Mouse (Mus musculus): ENCODE measurements around the gene Elmo1. TPM values are rescaled to one million over a fixed set of nuclear protein-coding genes. Genes with fewer than 3 reads are reported as not detected.

Elmo1 gene
- polyA plus RNA-seq, 1 experiment = not detected

DNA sequence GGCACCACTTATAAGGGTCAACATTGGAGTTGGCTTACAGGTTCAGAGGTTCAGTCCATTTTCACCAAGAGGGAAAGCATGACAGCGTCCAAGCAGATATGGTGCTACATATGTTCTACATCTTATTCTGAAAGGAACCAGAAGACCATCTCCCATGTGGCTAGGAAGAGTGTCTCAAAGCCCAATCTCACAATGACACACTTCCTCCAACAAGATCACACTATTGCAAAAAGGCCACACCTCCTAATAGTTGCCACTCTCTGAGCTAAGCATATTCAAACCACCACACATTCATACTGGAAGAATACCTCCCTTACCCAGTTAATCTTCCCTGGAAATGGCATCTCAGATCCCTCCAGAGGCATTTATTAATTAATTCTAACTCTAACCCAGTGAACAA is 66.7 kb downstream of the Elmo1 start:
- no peak for TF ChIP-seq GATA1 (IDR thresholded peaks at IDR 0.05; ENCODE audit: low read length)

DNA sequence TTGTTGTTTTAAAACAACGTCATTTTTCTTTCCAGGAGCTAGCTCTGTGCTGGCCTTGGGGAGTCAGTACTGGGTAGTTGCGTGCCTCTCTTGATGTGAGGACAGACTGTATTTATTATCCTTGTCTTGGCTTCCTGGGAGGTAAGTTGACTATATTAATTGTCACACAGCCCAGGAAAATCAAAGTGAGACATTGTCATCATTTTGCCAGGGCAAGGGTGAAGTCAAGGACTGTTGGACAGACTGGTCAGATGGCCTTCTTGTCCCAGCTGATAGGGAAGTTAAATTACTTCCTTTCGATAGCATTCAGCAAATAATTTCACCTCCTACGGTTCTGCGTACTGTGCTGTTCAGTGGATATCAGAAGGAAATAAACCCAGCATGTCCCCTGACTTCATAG is 67.1 kb downstream of the Elmo1 start:
- TF ChIP-seq GATA1 (IDR thresholded peaks at IDR 0.05; ENCODE audit: low read length) = no peak

DNA sequence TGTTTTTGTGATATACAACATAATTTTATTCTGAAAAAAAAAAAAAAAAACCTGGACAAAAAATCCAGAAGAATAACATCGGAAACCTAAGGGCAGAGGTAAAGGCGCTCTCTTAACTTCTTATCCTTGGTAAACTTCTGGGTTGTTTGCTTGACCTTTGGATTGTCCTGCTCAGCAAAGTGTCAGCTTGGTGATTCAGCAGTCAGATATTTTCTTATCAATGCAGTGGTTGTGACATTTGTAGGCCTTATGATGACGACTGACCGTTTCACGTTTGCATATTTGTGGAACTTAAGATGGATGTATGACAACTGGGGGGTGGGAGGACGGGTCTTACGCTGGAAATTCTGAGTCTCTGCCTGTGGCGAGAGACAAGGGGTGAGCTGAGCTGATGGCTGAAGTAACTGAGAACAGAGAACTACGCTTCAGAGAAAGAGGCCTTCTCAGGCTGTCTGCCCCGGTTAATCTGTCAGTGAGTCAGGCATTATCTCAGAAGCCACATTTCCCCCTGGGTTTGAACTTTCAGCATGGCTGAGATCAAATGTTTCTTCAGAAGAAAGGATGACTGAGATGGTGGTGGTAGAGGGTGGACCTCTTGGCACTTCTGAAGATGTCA is 73.1 kb downstream of the Elmo1 start:
- TF ChIP-seq GATA1 (IDR thresholded peaks at IDR 0.05; ENCODE audit: low read length) = no peak

DNA sequence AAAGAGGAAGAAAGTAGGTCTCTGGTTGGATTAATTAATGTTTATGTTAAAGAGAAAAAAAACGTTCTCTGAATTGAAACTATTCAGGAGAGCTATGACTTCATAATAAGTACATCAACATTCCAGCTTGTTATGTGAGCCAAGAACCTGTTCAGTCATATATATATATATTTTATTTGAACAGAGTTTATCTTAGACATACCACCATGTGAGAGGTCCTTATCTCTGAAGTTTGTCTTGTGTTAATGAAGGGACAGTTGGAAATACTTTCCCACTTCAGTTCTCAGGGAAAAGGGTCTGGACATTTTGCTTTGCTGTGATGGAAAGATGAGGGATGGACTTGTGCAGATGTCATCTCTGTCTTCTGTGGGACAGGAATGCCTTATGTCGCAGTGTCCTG is 74.4 kb downstream of the Elmo1 start:
- no peak for TF ChIP-seq GATA1 (IDR thresholded peaks at IDR 0.05; ENCODE audit: low read length)

DNA sequence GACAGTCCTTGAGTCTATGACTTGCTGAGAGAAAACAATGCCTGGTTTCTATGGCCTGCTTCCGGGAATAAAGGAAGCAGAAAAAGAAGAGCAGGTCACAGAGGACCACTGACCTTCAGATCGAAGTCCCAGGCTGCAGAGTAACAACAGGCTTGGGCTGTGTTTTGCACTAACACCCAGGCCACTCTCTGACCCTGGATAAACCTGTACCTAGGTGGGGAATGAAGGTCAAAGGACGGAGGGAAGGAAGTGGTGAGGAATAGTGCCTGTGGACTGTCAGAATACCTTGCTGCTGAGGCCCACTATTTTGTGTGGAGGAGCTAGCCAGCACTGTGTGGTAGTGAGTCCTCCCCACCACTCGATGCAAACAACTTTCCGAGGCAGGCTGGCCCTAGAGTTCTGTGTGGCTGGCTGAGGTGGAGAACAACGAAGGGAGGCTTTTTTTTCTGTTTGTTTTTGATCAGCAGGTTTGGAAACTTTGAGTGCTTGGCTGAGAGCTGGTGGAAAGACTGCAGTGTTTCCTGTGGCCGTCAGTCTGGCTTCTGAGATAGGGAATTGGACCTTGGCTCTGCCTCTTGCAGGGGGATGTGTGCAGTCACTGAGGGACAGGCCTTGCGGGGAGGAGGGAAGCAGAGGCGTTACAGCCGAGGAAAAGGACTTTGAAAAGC is 83.7 kb downstream of the Elmo1 start:
- no peak for TF ChIP-seq GATA1 (IDR thresholded peaks at IDR 0.05; ENCODE audit: low read length)

DNA sequence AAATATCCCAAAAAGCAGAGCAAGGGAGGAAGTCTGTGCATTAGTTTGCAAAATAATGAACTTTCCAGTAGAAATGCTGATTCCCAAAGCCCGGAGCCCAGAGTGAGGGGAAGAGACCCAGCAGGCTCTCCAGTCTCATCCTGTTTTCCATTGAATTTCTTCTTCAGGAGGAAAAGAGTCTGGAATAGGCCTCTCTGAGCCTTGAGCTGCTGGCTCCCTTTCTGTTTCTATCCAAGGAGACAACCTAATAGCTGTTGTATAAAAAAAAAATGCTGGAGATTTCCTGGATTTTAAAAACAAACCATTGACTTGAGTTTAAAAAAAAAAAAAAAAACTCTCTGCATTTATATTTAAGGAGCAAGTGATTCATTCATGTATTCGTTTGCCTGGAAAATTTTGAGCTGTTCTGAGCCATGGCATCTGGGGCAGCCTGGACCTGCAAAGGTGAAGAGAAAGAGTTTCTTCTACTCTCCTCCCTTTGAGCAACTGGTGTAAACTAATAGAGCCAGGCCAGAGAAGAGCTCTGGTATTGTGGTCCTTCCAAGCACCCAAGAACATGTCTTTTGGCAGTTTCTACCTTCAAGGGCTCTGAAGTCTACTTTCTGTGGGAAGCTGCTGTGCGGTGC is 84.4 kb downstream of the Elmo1 start:
- TF ChIP-seq GATA1 (IDR thresholded peaks at IDR 0.05; ENCODE audit: low read length) = no peak

DNA sequence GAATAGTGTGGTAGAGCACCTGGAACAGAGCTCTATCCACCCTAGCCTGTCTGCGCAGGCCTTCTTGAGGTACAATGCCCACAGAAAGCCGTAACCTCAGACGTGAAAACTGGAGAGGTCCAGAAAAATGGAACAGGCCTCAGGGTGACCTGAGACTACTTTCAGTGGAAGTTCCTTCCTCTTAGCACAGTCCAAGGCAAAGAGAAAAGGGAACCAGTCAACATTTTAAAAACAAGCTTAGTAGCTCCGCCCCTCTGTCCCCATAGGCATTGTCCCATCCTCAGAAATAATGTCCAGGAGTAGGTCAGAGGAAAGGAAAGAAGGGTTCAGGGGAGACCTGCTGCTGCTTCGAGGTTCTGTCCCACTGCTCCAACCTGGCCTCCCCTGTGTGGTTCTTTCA is 90.3 kb downstream of the Elmo1 start:
- TF ChIP-seq GATA1 (IDR thresholded peaks at IDR 0.05; ENCODE audit: low read length) = no peak

DNA sequence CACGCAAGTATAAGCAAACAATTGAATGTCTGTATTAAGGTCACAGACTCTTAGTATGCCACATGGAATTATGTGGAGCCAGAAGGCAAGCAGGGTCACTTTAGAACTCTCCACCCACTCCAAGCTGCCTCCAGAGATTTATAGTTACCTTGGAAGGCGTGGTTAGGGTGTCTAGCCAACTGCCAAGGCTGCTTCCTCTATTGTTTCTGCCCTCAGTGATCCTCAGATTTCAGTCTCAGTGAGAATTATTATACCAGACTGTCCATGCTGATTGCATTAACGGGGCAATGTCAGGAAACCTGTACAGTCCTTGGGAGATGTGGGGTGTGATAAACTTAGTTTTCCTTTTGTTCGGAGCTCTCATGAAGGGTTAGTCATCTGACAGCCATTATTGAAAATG is 90.9 kb downstream of the Elmo1 start:
- no peak for TF ChIP-seq GATA1 (IDR thresholded peaks at IDR 0.05; ENCODE audit: low read length)

DNA sequence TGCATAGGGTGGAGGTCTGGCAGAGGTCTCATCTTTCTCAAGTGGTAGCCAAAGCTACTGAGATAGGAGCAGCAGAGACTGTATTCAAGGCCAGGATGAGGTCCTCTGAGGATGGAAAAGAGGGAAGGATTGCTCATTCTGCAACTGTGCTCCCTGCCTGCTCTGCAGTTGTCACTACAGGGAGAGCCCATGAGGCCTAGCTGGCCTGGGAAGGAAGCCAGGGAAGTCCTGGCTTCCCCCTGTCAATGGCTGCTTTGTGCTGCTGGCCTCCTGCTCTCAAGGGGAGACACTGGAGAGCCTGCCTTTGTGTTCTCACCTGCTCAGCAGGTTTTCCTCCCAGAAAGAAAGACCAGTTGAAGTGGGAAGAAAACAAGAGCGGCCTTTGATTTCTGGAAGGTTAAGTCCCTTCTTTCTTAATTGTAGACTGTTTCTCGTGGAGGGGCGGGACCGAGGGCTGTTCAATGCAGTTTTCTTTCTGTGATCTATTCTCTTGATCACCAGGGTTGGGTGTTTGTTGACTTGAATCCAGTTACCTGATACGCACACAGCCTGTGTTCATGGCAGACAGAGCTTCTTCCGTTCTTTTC is 91.9 kb downstream of the Elmo1 start:
- no peak for TF ChIP-seq GATA1 (IDR thresholded peaks at IDR 0.05; ENCODE audit: low read length)

DNA sequence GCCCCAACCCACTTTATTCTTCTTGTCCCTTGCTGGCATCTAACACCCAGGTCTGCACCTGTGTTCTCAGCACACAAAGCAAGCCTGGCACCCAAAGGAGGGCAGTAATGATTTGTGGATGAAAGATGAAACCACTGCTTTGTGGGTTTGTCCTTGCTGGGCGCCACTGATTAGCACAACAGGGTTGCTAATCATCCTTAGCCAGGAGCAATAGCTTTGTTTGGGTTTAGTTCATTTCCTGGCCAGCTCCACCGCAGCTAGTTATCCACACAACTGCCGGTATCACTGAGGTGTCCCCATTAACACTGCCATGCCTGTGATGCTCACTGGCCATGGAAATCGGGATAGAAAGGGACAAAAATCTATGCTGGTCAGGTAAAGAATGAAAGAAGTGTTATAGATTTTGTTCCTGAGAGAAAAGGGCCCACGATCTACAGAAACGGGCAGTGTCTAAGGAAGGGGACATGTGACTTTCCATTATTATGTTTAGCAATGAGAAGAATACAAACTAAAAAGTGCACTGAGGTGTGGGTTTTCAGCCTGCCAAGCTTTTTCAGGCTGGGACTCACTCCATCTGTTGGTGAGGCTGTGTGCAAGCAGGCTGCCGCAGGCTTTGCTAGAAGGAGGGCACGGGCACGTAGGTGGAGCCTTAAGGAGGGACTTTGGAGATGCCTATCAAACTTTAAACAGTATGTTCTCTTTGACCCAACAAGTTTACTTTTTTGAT is 93.3 kb downstream of the Elmo1 start:
- TF ChIP-seq GATA1 (IDR thresholded peaks at IDR 0.05; ENCODE audit: low read length) = no peak

DNA sequence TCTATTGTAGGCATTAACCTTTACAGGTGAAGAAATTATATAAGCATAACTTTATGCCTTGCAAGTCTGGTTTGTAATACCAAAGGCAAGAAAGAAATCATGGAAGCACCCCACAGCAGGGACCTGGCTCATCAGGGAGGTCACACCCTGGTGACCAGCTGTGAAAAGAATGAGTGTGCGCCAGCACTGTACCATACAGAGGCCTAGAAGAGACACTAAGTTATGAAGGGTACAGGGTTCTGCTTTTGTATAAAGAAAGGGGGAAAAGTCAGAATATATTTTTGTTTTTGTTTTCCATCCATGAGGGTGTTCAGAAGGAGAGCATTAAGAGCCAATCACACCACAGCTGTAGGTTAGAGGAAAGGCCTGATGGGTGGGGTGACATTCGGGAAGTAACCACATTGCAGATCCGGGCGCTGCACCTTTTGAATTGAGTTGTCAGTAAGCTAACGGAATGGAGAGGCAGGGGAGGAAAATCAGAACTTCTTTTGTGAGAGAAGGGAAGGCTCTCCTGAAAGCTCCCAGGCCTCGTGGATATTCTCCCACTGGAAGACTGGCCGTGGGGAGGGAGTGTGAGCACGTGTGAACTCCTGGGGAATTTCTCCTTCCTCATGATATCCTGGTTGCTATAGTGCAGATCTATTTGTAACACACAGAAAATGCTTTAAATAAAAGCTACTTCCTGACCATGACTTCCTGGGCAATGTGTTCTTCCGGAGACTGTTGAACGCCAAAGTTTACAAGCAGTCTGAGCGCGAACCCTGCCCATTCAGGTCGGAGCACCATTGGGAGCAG is 94.0 kb downstream of the Elmo1 start:
- no peak for TF ChIP-seq GATA1 (IDR thresholded peaks at IDR 0.05; ENCODE audit: low read length)

DNA sequence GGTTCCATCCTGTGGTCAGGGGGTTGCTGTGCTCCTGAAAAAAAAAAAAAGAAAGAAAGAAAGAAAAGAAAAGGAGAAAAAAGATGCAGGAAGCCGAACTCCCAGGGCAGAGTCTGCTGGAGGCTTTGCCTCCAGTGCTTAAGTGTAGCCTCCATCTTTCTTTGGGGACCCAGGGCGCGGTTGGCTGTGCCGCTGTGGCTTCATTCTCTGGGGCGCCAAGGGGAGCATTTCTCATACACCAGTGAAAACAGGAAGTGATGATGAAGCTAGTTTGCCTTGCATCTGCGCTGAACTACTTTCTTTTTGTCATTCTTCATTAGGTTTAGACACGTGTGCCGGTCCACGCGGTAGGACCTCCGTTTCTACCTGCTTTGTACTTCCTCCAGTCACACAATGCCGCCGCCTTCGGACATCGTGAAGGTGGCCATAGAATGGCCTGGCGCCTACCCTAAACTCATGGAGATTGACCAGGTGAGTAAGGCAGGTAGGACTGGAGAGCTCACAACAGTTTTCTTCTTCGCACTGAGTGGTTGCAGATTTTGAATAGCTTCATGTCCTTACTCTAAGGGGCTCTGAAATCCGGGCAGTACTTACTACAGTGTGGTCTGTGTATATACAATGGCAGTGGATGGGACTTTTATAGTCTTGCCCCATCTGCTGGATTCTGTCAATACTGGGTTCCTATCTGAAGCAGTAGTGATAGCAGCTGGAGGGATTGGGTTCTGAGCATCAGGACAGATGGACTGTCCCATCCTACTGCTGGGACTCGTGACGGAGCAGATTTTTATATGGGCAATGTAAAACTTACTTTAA is 94.8 kb downstream of the Elmo1 start:
- no peak for TF ChIP-seq GATA1 (IDR thresholded peaks at IDR 0.05; ENCODE audit: low read length)

DNA sequence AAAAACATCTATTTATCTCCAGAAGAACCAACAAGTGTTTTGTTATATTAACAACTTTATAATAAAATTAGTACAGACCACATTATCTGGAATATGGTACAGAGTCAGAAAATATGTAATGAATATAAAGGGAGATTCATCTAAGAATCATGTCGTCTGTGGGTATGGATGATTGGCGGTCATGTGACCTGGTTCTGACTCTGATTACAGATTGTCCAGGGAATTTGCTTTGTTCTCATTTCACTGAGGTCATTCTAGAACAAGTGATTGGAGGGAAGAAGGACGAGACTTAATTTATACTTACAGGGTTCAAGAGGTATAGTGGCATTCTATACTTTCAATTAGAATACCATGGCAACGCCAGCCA is 95.4 kb downstream of the Elmo1 start:
- no peak for TF ChIP-seq GATA1 (IDR thresholded peaks at IDR 0.05; ENCODE audit: low read length)

DNA sequence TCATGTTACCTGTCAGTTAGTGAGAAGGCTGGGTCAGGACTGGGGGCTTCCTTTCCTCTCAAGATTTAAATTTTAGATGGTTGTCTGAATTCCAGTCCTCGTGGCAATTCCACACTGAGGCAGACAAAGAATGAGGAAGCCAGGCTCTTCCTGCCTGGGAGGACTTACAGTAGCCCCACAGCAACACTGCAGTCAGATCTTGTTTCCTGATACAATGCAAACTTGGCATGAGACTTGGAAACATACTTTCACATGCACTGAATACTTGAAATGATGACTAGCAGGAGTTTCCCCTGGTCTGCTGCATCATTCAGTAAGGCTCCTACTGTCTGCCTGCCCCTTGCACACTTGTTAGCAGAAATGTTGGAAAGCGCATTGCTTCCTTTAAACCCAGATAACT is 97.3 kb downstream of the Elmo1 start:
- no peak for TF ChIP-seq GATA1 (IDR thresholded peaks at IDR 0.05; ENCODE audit: low read length)
